Mouse (Mus musculus): Measurements from ENCODE around the gene Dnajc7.

DNA sequence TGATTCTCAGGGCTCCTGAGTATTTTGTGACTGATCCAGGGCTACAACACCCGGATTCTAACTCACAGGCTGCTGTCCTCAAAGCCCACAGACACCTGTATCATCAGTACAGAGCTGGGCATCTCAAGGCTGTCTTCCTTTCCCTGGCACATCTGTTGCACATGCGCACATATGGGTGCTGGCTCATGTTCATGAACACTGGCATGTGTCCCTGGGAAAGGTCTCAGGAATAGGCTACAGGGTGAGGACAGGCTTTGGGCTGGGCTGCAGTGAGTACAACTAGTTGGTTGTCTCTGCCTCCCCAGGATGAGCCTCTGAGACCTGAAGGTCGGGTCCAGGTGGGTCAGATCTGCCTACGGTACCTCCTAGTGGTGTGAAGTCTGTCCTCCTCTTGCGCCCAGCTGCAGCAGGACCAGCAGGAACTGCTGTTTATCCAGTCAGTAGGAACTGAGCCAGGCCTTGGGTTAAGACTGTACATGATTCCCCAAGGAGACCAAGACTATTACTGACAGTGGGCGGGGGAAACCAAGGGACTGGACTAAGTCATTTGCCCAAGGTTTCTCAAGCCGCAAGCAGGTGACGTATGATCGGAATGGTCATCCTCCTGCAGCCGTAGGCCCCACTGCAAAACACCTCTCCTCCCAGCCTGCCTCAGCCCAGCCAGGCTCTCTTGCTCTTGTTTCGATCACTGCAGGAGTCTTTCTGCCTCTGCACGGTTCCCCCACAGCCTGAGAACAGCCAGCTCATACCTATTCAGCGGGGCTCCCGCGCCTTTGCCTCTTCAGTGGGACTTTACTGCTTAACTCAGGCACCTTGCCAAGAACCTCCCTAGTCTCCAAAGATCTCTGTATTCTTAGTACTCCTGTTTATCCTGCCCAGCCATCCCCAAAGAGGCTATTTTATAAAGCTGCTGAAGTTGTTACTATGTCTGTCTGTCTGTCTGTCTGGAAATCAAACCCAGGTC is 23.9 kb upstream of the Dnajc7 start:
- TF ChIP-seq CTCF (IDR thresholded peaks at IDR 0.05; ENCODE audit: control insufficient read depth, insufficient read depth, low read length) (no peak), POLR2A (IDR thresholded peaks at IDR 0.05; ENCODE audit: borderline replicate concordance, control insufficient read depth, low read depth, low read length) (no peak)

All from bone marrow, adult 2 months (tissue).